Mouse (Mus musculus) layer of hippocampus, postnatal 36 days (tissue): ENCODE data around the gene Srrt. TPM values are rescaled to one million over a fixed set of nuclear protein-coding genes. Genes with fewer than 3 reads are reported as not detected.

Experiments used
- DNase-seq, 2 experiments: peaks; one replicate each; pipeline ENCODE4 v3.0.0; 2022
- microRNA-seq, 2 experiments: library from miRNA; unstranded; fragments of <30 nt; microRNA quantifications; one replicate each; pipeline ENCODE4 v1.2.0; 2021
- total RNA-seq, 2 experiments: library from RNA; stranded (reverse); gene quantifications; 2 replicates each; pipeline ENCODE4 v1.2.3; 2021

Gene Srrt
- total RNA-seq, 2 experiments from 2014 or later, result 209 to 228 TPM

- no peak for DNase-seq
These were observed 43.4 kb downstream of the Srrt start for GRCm38 (mm10) chr5:137263897-137264720.

Small RNAs within 50 kb of the gene (microRNA-seq; reads per million reads assigned to microRNA genes)
- gene Mir7036 (1.5 to 2.1 reads per million in 2 experiments), gene Mir8116 (0 reads per million in 2 experiments)

Other genes with a start within 250 kb of the Srrt start
- gene Serpine1, start 235.4 kb downstream of the Srrt start, total RNA-seq, result under 1 TPM; 0.37 to 0.56 TPM
- 1 to 10 TPM; 4.6 to 6.5 TPM for gene Trim56, start 191.5 kb downstream of the Srrt start, total RNA-seq
- gene Muc3, start 158.4 kb downstream of the Srrt start, total RNA-seq, result not detected
- gene Muc3a, start 95.3 kb downstream of the Srrt start, total RNA-seq, result 1 to 10 TPM; 3.5 to 4.9 TPM
- 10 to 100 TPM; 57.1 to 62.7 TPM for gene Ache, start 20.2 kb downstream of the Srrt start, total RNA-seq
- 10 to 100 TPM in 1 of 2 experiments, 1 to 10 TPM in 1; 8.6 to 12.2 TPM for gene Ufsp1, start 13.0 kb downstream of the Srrt start, total RNA-seq
- 1 to 10 TPM; 5.8 to 6.9 TPM for gene Trip6, start 6.7 kb upstream of the Srrt start, total RNA-seq
- gene Slc12a9, start 25.9 kb upstream of the Srrt start, total RNA-seq, result 10 to 100 TPM; 27.4 to 28.3 TPM
- gene Ephb4, start 42.4 kb upstream of the Srrt start, total RNA-seq, result 1 to 10 TPM; 4.2 to 4.6 TPM
- under 1 TPM; 0.10 to 0.13 TPM for gene Zan, start 169.4 kb upstream of the Srrt start, total RNA-seq
- 10 to 100 TPM; 32.5 to 37.0 TPM for gene Pop7, start 194.8 kb upstream of the Srrt start, total RNA-seq
- gene Gigyf1, start 210.9 kb upstream of the Srrt start, total RNA-seq, result 10 to 100 TPM; 56.7 to 58.9 TPM
- not detected for gene Epo, start 225.6 kb upstream of the Srrt start, total RNA-seq
- gene Gnb2, start 225.8 kb upstream of the Srrt start, total RNA-seq, result 100 to 1,000 TPM; 554 to 565 TPM
- 100 to 1,000 TPM; 127 to 138 TPM for gene Actl6b, start 245.8 kb upstream of the Srrt start, total RNA-seq